Mouse (Mus musculus): ENCODE data around the gene Gm28551. TPM values are rescaled to one million over a fixed set of nuclear protein-coding genes. Genes with fewer than 3 reads are reported as not detected.
"Not testable (repeated sequence)": the region's sequence is repeated elsewhere in the genome, so short reads cannot be mapped to it uniquely, and the experiment has no call there.

Gm28551 gene
- not detected in 2 replicates for total RNA-seq (2017)

DNA sequence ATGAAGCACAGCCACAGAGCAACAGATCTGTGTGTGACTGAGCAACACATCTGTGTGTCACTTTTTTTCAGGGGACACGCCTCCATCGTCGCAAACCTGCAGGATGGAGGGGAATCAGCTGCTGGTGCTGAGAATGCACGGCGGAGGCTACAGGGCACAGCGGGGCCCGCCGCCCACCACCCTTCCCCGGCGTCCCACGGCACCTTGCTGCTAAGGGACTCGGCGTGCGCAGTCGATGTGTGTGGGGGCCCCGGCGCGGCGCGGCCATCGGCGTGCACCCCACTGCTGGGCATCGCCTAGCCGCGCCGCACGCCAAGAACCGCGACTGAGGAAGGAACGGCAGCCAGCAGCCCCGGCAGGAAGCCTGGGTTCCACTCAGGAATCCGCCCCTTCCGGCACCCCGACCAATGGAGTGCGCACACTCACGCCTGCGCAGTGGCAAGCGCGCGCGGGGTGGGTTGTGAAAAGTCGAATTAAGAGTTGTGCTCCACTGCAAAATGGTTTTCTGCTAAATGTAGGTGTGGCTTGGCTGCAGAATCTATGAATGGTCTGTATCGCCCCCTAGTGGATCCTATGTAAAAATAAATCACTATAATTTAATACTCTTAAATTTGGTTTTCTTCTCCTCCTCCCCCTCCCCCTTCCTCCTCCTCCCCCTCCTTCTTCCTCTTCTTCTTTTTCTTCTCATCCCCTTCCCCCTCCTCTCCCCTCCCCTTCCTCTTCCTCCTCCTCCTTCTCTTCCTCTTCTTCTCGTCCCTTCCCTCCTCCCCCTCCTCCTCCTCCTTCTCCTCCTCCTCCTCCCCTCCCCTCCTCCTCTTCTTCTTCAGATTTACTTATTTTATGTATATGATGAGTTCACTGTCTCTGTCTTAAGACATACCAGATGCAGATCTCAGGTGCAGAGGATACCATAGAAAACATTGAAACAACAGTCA, at the start of gene Gm28551, which contains the start of the genes Asdurf and Asnsd1:
Gene Gm28551 (minus strand): TSS at position 341 of the 935 bp plus-strand sequence.
Gene Asdurf (minus strand): TSS at position 293 of the 935 bp plus-strand sequence.
Gene Asnsd1 (minus strand): TSS at position 426 of the 935 bp plus-strand sequence.
- peak; percentile 100 for ATAC-seq (replicated peaks; ENCODE audit: low read depth, poor library complexity, severe bottlenecking)

DNA sequence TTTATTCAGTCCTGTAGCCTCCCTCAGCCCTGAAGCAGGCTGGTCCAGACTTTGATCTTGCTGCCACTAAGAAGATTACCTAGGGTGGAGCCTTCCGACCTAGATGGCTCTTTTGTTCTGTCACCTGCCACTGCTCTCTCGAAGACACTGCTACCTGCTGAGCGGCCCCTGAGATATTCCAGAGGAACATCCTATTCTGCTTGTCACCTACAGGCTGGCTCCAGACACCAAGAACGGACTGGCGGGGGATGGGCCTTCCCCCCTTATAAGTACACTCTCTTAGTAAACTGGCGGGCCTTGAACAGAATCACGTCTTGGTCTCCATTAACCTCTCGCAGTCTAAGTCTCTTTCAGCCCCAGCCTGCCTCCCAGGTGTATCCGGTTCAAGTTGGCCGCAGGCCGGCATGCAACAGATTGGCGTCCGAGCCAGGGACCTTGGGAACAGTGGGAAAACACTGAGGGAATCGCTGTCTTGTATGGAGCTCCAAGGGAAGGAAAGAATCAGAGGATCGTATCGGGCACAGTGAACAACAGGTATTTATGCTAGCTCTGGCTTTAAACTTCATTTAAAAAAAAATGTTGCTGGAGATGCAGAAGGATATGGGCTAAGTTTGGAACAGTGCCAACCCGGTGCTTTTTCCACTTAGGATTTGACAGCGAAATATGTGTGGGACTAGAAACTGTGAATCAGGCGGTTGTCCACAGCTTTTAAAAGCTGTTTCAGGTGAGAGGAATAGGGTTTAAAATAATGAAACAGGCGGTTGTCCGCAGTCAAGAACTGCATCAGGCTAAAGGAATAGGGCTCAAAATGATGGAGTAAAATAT, 41.7 kb upstream of the Gm28551 start:
- not testable (repeated sequence) for ATAC-seq (replicated peaks; ENCODE audit: low read depth, poor library complexity, severe bottlenecking)

DNA sequence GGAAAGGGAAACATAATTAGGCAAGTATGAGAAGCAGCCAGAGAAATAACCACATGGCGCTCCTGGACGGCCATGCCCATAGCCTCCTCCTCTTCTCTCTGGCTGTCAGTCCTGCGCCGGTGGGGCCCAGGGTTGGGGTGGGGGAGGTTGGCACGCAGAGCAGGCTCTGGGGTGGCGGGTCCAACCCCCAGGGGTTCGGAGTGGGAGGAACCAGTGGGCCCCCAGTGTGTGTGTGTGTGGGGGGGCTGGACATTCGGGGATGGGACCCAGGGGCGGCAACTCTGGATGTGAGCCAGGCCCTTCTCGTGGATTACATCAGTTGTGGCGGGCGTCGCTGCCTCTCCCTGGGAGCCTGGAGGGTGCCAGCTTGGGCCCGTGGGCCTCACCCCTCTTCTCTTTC, 36.3 kb upstream of the Gm28551 start:
- ATAC-seq (replicated peaks; ENCODE audit: low read depth, poor library complexity, severe bottlenecking), result no peak

DNA sequence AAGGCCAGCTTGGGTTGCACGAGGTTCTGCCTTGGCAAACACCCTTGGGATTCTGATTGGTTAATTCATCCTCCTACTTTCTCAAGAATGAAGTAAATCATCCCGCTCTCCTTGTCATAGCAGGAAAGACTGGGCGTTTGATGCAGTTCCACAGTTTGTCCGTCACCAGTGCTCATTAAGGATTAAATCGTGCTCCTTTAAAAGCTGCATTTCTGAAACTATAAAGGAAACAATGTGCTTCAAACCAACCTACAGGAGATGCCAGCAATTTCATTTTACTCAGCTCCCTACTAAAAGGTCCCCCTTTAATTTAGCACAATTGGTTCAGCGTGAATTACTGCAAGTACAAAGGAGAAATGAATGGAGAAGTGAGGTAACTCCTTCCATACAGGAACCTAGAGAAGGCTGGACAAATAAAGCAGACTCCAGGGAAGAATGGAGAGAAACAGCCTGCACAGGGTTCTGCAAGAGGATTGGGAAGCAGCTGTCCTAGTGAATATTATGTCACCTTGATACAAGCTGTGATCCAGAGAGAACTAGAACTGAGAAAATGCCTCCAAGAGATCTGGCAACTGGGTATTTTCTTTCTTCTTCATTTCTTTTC, 31.7 kb upstream of the Gm28551 start:
- ATAC-seq (replicated peaks; ENCODE audit: low read depth, poor library complexity, severe bottlenecking), result no peak

DNA sequence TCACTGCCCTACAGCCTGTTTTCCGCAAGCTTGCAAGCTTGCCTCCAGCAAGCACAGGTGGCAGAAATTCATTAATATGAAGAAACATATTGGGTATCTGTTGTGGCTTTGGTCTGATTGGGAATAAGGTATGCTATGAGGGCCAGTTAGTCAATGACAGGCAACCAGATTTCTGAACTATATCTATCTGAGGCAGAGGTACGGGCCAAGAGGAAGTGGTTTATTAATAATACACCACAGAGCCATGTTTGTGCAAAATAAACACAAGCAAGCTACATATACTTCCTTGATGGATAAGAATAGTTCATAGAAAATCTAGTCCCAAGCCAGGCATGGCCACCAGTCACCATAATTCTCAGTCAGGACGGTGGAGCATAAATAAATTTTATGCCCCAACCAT, 25.3 kb upstream of the Gm28551 start:
- ATAC-seq (replicated peaks; ENCODE audit: low read depth, poor library complexity, severe bottlenecking), result no peak

DNA sequence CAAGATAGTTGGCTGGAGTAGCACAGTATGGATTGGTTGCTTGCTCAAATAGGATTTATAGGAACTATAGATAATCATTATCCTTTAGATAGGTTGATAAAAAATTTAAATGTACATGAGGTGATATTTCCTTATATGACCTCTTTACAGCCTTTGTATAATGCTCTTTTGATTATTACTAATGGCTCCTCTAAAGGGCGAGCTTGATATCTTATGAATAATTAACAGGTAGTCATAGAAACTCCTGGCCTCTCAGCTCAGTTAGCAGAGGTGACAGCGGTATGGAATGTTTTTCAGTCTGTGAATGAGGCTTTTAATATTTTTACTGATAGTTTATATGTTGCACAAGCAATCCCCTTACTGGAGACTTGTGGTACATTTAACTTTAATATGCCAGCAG, 23.5 kb upstream of the Gm28551 start:
- not testable (repeated sequence) for ATAC-seq (replicated peaks; ENCODE audit: low read depth, poor library complexity, severe bottlenecking)

DNA sequence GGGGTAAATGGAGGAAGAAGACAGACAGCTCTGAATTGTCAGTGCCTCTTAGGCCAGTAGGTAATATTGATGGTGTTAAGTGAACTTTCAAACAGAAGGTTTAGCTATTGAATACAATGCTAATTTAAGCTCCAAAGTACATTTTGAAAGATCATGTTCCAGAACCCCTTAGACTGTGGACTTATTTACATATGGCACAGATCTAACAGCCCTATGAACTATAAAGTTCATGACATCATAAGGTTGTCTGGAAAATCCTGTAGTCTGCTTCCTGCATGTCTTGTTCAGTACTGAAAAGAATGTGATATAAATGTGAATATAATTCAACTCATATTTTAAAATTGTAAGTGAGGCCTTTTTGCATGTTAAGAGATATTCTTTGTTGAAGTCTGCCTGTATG, 6.5 kb upstream of the Gm28551 start:
- ATAC-seq (replicated peaks; ENCODE audit: low read depth, poor library complexity, severe bottlenecking), result no peak

DNA sequence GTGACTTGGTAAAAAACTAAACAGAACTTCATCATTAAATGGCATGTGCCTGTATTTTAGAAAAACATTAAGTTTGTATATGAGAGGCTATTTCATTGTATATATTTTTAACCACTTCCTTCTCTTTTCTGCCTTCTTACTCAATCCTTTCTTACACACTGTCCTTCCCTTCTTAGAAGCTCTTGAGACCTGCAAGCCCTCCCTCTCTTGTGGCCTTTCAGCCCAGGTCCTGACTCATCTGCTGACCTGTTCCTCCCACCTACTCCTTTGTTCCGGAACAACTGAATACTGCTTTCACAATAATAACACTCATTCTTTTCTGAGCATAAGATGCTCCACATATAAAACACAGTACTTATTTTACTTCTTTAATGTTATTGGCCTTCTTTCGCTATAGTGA, 11.4 kb downstream of the Gm28551 start:
- 0 out of 2 replicates have a peak, but pooled peaks have one; percentile 52 for ATAC-seq (replicated peaks; ENCODE audit: low read depth, poor library complexity, severe bottlenecking)

DNA sequence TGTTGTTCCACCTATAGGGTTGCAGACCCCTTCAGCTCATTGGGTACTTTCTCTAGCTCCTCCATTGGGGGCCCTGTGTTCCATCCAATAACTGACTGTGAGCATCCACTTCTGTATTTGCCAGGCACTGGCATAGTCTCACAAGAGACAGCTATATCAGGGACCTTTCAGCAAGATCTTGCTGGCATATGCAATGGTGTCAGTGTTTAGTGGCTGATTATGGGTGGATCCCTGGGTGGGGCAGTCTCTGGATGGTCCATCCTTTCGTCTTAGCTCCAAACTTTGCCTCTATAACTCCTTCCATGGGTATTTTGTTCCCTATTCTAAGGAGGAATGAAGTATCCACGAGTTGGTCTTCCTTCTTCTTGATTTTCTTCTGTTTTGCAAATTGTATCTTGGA, 15.1 kb downstream of the Gm28551 start:
- not testable (repeated sequence) for ATAC-seq (replicated peaks; ENCODE audit: low read depth, poor library complexity, severe bottlenecking)

DNA sequence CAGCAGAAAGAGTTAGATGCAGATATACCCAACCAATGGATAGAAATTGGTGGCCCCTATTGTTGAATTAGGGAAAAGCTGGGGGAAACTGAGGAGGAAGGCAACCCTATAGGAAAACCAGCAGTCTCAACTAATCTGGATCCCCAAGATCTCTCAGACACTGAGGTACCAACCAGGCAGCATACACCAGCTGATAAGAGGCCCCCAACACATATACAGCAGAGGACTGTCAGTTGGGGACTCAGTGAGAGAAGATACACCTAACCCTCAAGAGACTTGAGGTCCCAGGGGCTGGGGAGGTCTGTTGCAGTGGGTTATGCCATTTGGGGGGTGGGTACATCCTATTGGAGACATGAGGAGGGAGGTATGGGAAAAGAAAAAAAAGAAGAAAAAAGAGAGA, 17.0 kb downstream of the Gm28551 start:
- ATAC-seq (replicated peaks; ENCODE audit: low read depth, poor library complexity, severe bottlenecking), result no peak

DNA sequence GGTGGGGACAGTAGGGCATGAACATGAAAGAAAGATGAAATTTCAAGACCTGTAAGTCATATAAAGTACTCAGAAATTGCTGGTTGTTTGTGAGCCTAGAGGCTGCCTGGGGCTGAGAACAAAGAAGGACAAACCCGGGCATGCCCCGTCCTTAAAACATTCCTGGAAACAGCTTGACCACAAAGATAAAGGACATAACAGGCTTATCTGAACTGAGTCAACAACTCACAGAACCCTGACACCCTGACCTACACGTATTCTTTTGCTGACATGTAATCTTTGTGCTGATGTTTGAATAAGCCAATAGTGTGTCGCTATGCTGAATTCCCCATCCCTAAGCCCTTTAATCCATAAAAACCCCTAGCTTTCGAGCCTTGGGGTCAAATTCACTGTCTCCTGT, 18.9 kb downstream of the Gm28551 start:
- ATAC-seq (replicated peaks; ENCODE audit: low read depth, poor library complexity, severe bottlenecking), result not testable (repeated sequence)

DNA sequence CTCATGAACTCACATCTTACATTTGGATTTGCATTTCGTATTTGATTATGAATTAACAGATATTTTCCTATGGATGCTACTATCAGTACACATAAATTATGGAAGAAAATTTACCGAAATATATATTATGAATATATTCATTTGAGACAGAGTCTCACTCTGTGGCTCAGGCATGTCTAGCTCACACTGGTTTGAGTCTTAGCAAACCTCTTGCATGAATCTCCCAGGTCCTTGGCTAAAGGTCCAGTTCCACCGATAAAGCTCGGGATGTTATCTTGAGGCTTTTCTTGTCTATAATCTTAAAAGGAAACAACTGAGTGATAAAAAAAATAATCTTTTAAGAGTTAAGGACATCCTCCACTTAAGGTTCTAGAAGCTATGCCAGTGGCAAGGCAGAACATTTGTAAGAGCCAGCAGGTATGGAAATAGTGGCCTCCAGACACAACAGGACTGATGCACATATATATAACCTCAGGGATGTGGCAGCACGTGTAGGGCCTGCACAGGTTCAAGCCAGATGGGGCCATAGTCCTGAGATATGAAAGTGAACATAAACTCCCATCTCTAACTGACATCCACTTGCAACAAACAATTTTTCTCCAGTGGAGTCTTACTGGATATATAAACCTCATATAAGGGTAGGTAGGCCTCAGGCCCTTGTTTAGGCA, 27.5 kb downstream of the Gm28551 start:
- ATAC-seq (replicated peaks; ENCODE audit: low read depth, poor library complexity, severe bottlenecking), result no peak

DNA sequence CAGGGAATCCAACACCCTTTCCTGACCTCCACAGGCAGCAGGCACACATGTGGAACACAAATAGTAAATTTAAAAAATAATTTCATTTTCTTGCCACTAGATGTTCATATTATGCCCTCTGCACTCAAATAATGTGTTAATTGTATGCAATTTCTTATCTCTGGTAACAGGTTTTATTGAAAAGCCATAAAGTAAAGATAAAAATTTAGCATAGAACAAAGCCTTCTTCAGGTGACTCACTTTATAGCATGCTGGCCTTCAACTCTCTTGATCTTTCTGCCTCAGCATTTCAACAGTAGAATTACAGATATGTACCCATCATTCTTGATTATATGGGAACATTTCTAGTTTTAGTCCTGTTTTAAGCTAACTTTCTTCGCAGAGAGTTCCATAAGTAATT, 28.2 kb downstream of the Gm28551 start:
- no peak for ATAC-seq (replicated peaks; ENCODE audit: low read depth, poor library complexity, severe bottlenecking)

DNA sequence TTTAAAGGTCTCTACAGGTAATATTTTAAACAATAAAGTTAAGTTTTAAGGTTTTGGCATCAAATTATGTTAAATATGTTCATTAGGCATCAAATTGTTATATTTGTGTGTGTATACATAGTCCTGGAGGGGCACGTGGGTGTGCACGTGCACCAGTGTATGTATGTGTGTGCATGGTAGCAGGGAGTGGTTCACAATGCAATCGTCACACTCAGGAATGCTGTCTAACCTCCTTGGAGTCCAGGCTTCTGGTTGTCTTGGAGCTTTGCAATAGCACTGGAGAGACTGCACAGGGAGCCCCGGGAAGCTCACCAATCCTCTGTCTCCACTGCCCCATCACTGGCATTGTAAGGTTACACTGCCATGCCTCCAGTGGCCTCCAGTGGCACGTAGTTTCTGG, 29.2 kb downstream of the Gm28551 start:
- ATAC-seq (replicated peaks; ENCODE audit: low read depth, poor library complexity, severe bottlenecking), result no peak

DNA sequence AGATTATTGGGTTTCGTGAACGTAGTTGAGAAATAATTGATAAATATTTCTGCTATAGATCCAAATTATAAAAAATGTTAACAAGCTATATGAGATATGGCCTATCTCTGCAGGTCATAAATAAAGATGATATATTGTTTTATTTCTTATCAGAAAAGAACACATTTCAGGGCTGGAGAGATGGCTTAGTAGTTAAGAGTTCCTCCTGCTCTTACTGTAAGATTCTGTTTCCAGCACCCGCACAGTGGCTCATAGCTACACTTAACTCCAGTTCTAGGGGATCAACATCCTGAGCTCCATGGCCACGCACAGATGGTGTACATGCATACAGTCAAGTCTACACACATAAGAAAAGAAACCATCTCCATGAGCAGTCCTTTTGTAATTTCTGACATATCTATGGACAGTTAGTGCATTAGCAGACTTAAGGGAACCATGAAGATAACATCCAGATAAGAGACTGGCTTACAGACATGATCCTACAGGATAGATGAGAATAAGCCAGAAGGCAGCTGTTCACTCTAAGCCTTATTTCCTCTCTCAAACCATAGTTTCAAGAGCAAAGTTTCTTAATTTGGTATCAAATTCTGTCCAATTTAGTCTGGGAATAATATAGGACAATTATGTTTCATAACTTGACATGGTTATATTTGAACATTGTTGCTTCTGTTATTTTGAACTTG, 30.7 kb downstream of the Gm28551 start:
- no peak for ATAC-seq (replicated peaks; ENCODE audit: low read depth, poor library complexity, severe bottlenecking)

DNA sequence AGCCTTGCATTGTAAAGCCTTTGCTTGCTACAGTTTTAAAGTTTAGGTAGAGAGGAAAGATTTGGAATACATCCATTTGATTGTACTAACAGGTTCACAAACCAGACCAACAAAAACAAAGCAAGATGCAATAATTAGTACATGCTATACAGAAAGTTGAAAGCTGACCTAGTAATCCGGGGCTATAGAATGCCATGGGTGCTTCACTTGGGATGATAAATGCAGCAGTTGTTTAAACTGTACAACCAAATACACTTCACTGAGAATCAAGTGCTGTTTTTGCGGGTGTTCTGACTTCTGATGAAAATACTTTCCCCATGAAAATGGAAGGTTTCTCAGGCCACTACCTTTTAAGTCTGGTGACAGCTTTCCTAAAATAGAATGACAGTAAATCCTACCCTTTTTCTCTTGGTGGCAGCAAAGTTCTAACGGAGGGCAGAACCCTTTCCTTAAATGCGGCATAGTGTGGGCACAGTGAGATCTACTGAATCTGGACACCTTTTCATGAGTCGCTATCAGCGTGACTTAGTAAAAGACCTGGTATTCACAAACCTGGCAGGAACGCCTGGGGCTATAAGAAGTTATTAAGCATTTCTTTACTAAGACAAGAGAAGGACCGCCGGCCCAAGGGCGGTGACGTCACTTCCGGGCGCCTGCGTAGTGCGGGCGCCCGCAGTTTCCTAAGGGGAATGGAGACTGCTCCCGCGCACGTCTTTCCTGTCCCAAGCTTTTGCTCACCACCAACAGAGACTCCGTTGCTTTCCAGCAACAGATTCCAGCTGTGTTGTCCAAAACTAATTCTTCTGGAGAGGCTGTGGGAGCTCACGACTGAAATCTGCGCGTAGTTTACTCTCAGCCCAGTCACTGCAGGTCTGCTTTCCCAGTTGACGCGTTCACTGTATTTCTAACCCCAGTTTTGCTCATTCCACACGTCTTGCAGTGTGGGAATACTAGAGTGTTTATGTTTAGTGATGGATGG, 39.2 kb downstream of the Gm28551 start, which contains the start of gene Osgepl1:
Gene Osgepl1 (plus strand): TSS at position 636 of the 979 bp plus-strand sequence.
- peak; percentile 97 for ATAC-seq (replicated peaks; ENCODE audit: low read depth, poor library complexity, severe bottlenecking)

DNA sequence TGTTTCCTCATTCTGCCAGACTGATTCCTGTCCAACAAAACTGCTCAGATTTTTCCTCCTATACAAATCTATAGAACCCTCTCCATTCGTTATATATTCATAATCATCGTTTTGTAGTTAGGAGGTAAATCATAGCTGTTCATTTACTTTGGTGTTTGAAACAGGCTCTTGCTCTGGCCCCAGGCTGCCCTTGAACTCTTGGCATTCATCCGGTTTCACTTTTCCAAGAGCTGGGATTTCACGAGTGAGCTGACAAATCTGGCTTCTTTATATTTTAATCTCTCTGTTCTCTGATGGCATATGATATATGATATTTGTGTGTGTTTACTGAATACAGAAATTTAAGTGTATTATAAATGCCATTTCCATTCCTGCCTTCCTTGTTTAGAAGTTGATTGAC, 52.0 kb downstream of the Gm28551 start:
- no peak for ATAC-seq (replicated peaks; ENCODE audit: low read depth, poor library complexity, severe bottlenecking)
